Mouse (Mus musculus): ENCODE measurements at regions not wholly inside any gene's neighbourhood (a gene's known extent, or its start where the extent isn't known, plus 50 kb on each side); places are given as distances from the start of the nearest gene placed in this dataset.
A peak's percentile ranks its signal among the peaks of the same experiment; 100 is the strongest.
"Not testable (repeated sequence)": the region's sequence is repeated elsewhere in the genome, so short reads cannot be mapped to it uniquely, and the experiment has no call there.

DNA sequence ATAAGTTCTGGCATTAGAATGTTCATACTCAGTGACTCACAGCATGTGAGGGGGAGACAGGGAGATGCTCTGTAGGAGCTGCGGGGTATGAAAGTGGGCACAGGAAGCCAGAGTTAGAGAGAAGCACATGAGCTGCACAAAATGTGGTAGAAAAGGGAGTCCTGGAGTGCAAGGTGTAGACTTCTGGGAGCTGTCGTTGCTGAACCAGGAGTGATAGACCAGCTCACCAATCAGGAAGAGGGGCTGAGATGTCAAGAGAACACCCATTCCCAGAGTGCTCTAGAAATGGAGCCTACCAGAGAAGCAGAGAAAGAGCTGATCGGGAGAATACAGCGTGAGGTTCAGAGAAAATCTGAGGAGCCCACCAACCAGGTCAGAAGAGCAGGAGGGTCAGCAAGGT lies 262.2 kb upstream of the Kdm8 start:
- DNase-seq: no peak

- DNase-seq: not testable (repeated sequence)
Observed at GRCm38 (mm10) chr7:125183011-125183410, 261.5 kb upstream of the Kdm8 start.

GRCm38 (mm10) chr7:125185037-125185679 lies 259.3 kb upstream of the Kdm8 start:
- no peak for DNase-seq

GRCm38 (mm10) chr7:125187011-125187740 lies 257.3 kb upstream of the Kdm8 start:
- no peak for DNase-seq

- DNase-seq: no peak
Observed at GRCm38 (mm10) chr7:125188986-125189385, 255.5 kb upstream of the Kdm8 start.

GRCm38 (mm10) chr7:125190067-125190466 lies 254.4 kb upstream of the Kdm8 start:
- DNase-seq: no peak

GRCm38 (mm10) chr7:125191313-125191712 lies 253.2 kb upstream of the Kdm8 start:
- DNase-seq: no peak

DNA sequence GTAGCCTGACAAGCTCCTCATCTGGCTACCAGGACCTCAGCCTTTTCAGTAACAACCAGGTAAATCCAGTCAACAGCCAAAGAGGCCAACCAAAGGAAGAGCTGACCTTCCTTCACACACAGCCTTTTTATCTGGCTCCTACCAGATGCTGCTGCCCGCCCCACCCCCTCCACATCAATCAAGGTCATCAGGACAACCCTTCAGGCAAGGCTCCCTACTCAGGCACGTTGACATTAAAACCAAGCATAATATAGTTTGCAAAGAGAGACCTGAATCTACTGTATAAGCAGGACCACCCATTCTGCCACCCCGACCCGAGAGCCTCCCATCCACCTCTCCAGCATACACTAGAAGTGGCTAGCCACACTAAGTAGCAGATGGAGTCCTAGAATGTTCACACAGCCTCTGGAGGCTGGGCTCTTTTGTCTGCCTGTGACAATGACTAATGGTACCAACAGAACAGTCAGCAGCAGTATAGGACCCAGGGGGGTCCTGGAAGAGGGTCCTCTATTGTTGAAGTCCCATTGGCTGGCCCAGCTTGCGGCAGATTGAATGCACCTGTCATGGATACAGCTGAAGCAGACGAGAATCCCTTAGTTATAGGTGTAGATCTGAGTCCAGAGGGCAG lies 233.0 kb upstream of the Kdm8 start:
- DNase-seq: no peak

DNA sequence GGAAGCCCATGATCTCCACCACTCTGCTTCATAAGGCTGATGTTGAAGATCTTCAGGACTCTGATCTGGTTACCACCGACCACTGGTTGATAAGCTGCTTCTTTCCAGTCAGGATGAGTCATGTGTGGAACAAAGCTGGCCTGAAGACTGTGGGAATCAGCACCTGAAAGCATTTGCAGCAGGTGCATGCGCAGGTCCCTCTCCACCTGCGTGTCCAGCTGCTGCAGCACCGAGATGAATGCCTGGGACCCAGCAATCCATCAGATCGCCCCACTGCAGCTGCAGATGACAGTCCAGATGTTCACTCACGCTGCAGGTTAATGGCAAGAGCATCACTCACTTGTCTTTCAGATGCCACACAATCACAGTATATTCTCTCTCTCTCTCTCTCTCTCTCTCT lies 230.4 kb upstream of the Kdm8 start:
- DNase-seq: no peak

DNA sequence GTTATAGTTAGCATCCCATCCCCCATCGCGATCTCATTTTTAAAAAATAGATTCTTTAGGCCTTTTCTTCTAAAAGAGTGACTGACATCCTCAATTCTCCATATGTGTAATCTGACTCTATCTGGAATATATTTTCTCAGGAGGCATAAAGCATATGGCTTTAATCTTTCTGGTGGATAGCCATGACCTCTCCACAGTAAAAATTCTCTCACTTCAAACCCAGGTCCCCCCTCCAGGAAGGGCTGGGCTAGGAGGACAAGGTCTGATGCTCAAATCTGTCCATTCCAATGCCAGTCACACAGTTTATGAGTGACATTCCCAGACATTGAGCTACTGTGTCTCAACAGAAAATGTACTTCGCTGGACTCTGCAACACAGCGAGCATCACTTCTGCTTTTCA lies 226.8 kb upstream of the Kdm8 start:
- no peak for DNase-seq

DNA sequence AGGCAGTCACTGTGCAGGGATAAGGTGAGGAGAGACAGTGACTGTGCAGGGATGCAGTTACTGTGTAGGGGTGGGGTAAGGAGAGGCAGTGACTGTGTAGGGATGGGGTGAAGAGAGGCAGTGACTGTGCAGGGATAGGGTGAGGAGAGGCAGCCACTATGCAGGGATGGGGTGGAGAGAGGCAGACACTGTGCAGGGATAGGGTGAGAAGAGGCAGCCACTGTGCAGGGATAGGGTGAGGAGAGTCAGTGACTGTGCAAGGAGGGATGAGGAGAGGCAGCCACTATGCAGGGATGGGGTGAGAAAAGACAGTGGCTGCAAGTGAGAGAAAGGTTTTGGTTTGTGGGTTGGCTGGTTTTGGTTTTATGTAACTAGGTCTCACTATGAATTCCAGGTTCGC lies 221.8 kb upstream of the Kdm8 start:
- DNase-seq: no peak

DNA sequence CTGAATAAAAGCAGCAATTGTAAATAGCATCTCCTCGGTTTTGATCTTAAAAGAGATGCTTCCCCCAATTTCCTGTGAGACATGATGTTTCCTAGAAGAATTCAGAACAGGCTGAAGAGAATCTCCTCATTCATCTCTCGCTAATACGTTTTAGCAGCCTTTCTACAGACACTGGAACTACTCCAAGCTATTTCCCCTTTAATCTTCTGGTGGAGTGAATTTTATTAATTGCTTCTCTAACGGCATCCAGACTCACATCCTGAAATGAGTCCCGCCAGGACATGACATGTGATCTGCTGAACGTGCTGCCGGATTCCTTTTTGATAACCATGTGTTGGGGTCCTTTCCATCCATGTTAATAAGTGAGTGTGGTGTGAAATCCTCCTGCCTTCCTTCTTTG lies 209.6 kb upstream of the Kdm8 start:
- DNase-seq: no peak

DNA sequence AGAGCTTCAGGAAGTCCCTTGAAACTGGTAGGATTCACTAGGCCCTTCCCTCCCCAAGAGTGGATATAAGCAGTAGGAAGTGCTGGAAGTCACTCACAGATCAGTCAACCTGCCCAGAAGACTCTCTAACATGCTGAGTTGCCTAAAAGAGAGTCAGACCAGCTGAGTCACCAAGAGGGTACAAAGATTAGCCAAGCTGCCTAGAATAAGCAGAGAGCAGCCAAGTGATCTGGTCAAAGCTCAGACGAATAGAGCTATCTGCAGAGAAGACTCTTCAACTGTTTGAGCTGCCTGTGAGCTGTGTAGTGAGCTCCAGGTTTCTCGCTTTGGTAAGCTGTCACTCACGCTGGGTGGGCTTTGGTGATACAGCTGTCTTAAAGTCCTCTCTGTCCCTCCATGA lies 207.4 kb upstream of the Kdm8 start:
- peak; percentile 54 to 81 for DNase-seq

DNA sequence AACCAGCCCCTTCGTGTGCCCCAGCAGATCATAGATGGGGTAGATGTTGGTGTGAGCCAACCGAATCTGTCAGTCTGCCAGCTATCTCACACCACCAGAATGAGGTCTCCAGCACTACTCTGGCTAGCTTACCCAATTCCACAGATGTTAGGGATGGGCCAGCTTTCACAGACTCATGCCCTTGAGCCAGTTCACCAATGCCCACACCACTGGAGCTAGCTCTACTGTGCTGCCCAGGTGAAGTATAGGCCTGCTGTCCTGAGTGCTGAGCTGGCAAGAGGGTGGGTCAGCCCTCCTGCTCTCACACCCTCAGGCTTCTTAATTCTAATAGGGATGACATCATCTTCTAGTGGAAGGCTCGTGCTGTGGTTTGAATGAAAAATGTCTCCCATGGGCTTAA lies 201.5 kb upstream of the Kdm8 start:
- DNase-seq: no peak

DNA sequence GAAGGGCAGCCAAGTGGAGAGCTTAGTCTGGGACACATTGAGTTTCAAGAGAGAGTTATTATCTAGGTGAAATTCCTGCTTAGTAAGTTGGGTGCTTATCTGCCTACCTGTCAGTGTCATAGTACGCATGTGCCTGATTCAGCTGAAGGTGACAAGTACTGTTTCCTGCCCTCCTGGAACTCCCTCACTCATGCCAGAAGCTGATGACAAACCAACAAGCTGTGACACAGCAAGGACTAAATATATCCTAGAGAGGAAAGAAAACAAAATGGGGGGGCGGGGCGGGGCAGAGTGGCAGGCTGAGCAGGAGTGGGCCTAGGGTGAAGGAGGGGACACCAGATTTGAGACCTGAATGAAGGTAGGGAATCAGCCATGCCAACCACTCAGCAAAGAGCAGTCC lies 196.1 kb upstream of the Kdm8 start:
- no peak for DNase-seq

GRCm38 (mm10) chr7:125250385-125250784 lies 194.1 kb upstream of the Kdm8 start:
- no peak for DNase-seq

DNA sequence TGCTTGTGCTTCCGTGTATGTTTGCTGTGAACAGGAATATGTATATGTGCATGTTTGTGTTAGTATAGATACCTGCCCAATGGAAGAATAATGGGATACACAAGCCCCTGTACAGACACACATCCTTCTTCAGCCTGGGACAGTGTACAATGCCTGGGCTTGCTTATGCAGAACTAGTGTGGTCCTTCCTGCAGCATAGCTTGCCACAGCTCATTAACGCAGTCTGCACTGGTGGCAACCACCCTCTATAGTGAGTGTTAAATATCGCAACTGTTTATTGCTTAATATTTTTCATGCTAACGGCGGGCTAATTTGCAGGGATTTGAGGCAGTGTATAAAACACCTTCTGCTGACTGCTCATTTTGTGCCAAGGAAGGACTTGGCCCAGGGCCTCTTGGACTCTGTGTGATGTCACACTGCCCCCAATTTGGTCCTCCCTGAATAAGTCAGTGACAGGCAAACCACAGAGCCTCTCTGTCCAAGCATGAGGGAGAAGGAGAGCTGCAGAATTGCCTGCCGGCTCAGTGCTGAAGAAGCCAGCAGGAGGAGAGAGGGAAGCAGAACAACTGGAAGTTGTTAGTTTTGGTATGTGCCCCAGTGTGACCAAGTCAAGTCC lies 193.4 kb upstream of the Kdm8 start:
- no peak for DNase-seq

DNA sequence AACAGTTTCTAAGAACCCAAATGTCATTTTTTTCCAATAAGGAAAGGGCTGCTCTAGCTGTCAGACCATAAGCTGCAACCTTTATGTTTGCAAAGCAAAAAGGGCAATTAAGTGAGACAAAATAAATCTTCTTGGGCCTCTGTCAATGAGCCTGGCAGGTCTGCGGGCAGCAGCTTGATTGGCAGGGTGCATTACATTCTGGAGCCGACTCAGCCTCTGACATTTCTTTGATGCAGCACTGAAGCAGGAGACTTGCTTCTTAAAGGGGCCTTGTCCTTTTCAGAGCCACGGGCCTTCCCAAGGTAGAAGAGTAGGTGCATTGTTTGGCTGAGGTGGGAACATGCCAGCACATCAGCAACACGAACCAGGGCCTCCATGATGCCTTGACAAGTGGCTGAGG lies 190.2 kb upstream of the Kdm8 start:
- no peak for DNase-seq

GRCm38 (mm10) chr7:125259016-125259415 lies 185.5 kb upstream of the Kdm8 start:
- DNase-seq: no peak

DNA sequence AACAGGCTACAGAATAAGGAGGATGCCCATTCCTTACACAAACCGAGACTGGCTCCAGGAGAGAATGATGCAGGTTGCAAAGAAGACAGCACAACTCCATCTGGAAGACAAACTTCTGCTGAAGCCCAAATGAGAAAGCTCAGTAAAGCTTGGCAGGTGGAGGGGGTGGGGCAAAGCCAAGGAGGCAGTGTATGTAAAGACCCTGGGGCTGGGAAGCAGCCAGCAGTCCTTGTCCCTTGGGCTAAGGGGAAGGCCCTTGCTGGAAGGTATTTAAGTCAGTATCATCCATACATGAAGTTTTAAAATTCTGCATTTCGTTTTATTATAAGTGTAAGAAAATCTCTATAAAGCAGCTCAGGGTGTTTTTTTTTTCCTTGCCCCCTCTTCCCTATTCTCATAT lies 182.3 kb upstream of the Kdm8 start:
- no peak for DNase-seq

DNA sequence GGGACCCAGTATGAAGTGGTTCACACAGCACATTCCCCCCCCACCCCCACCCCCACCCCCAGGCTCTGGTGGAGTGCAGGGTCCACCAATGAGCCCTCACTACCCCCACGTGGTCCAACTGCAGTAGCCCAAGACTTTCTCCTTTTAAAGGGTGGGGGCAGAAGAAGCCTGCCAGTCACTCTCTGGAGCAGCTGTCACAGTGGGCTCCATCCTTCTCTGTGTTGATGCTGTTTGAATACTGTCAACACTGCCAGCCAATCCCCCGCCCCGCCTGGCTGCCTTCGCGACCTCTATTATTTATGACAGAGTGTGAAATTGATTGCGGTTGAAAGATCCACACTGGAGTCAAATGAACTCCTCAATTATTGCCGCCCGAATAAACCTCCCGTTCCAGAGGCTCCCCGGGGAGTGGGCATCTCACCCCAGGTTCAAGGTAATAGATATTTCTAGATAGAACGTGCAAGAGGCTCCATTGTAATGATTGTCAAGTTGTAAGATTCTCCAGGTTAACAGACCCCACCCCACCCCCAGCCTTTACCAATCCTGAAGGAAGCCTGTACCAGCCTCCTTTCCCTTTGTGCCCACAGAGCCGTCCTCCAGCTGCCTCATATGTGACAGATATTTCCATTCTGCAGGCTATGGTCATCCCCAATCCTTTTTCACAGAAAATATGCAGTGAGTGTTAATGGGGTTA lies 181.7 kb upstream of the Kdm8 start:
- no peak for DNase-seq

DNA sequence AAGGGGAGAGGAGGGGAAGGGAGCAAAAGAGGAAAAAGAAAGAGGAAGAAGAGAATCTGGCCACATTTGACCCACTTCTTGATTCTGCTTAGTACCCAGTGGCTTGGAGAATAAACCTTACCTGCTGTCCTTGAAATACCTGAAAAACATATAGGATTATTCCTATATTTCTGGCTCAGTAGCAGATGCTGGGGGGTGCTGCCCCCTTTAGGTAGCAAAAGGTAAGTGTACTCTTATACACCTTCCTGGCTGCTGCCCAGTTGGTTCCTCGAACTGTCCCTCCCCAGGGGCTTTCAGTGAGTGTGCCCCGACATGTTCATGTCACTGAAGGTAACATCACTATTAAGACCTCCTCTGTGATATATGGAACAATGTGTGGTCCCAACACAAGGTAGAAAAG lies 180.7 kb upstream of the Kdm8 start:
- peak in 1 of 2 experiments; percentile 8 for DNase-seq

GRCm38 (mm10) chr7:125270711-125271110 lies 173.8 kb upstream of the Kdm8 start:
- DNase-seq: peak in 1 of 2 experiments; percentile 5
